Mouse (Mus musculus): Measurements from ENCODE around the gene Sept8. TPM values are rescaled to one million over a fixed set of nuclear protein-coding genes. Genes with fewer than 3 reads are reported as not detected.
A peak's percentile ranks its signal among the peaks of the same experiment; 100 is the strongest.

The Sept8 gene
- polyA plus RNA-seq (2016; fragmentation: Nextera tagmentation; extraction: Ambion mirVana) = 25.1 and 28.4 TPM in 2 replicates

DNA sequence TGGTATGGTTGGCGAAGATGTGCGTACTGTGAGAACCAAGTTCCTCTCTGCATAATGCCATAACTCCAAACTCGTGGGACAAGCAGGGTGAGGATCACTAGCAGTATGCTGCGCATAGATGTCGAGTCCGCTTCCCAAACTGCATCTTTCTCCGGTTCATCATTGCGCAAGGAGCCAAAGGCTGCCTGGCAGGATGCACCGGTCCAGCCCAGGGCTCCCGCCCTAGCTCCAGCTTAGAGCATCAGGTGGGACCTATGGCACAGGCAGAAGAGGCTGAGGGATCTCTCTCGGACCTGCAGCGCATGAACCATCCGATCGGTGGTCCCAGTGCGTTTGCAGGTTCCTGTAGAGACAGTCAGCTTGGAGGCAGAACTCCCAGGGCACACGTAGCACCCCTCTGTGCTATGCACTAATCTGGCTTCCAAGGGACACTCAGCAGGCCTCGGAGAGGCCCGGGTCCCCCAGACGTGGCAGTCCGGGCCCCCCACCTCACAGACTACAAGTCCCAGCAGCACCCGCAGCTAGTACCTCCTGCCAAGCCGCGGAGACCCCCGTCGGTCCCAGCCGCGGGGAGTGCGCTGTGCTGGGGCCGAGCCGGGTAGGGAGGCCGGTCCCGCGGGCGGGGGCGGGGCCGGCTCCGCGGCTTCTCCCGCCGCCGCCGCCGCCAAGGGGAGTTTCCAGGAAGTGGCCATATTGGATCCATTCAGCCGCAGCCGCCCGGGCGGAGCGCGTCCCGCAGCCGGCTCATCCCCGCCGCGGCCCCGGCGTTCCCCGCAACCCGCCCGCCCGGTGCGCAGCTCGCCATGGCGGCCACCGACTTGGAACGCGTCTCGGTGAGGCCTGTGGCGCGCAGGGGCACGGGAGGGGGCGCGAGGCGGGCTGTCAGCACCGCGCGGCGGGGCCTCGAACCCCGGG is at the start of gene Sept8:
TSS of gene Sept8 (plus strand) at position 51 of the 915 bp plus-strand sequence.
- peaks cover 36% of the 10 kb centered on the region for H3K4me1 ChIP-seq (replicated peaks)

DNA sequence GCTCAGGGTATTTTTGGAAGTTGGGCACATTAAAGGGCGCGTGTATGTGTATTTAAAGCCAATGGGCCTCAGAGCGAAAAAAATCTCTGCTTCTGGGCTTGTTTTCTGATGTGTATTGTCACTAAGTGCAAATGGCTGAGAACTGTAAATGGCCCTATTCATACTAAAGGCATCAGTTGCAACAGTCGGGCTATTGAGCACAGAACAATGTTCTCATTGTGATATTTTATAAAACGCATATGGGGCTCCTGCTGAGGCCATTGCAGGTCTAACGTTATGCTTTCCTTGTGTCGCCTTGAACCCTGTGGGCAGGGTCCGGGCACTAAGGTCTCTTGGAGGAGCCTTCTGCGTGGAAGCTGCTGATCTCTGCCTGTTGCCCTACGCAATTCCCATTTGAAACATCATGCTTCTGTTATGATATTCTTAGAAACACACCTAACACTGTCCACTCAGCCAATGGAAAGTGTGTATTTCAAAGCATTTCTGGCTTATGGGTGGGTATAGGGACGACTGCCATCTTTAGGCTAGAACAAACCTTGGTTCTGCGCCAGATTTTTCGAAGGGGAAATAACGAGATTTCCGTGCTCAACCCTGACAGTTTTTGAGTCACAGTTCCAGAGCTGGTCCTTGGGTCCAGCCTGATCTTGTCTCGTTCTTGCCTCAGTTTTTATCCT is 49.6 kb upstream of the Sept8 start:
- no peak overlapping the region for H3K4me3 ChIP-seq
- H3K36me3 ChIP-seq = 0 out of 2 replicates have a peak, but pooled peaks cover 3% of the 10 kb centered on the region
- no peak overlapping the region for H3K27ac ChIP-seq (ENCODE audit: poor library complexity, severe bottlenecking)
- no peak for ATAC-seq (ENCODE audit: insufficient number of reproducible peaks, low FRiP score)
- WGBS = 37% methylated on average over 16 of the region's 16 CpGs
- H3K4me1 ChIP-seq (replicated peaks) = peaks cover 20% of the 10 kb centered on the region
- no peaks in the 10 kb centered on the region; the same call in 1 of the 2 replicates for H3K9me3 ChIP-seq (replicated peaks)
- H3K4me2 ChIP-seq = peak overlapping the region; percentile 64
- H3K27me3 ChIP-seq (replicated peaks) = peaks cover 59% of the 10 kb centered on the region
- H3K9ac ChIP-seq = no peak overlapping the region

More for the DNA sequence above, at the start of gene Sept8:
- peak within 1 kb of the TSS; percentile 45 for H3K27ac ChIP-seq (ENCODE audit: poor library complexity, severe bottlenecking)
- no peaks in the 10 kb centered on the region for H3K9me3 ChIP-seq (replicated peaks)
- H3K4me3 ChIP-seq = peak within 1 kb of the TSS; percentile 91
- ATAC-seq (ENCODE audit: insufficient number of reproducible peaks, low FRiP score) = peak; percentile 73
- H3K27me3 ChIP-seq (replicated peaks) = peaks cover 4% of the 10 kb centered on the region; the same call in 1 of the 2 replicates
- H3K9ac ChIP-seq = peak within 1 kb of the TSS; percentile 91
- 5% methylated on average over 74 of the region's 79 CpGs for WGBS
- H3K4me2 ChIP-seq = peak within 1 kb of the TSS; percentile 89
- no peaks in the 10 kb centered on the region for H3K36me3 ChIP-seq

DNA sequence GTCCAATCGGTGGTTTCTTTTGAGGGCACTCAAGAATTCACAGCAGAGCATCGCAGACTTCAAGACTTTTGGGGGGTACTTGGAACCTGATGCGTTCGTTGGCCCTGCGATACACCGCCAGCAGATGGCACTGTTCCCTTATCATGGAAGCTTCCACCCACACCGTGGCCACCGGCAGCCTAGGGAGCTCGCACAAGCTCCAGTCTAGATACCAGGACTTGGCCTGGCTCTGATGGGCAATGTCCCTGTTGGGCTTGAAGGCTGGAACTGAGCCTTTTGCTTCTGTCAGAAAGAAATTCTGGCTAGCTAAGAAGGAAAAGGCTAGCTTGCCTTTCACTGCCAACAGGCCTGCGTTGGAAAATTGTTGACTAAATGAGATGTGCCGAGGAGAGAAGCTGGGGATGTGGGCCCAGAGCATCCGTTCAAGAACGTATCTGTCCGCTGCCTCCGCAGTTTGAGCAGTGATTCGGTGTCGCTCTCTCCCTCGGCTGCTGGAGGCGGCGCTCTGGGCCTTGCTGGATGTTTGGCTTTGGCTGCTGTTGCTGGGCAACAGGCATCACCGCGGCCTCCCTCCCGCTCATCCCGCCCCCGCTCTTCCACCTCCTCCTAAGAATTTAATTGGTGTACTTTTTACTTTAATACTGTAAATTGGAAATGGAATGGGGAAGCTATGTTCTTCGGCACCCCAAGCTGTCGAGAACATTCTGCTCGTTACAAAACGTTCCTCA is 48.9 kb upstream of the Sept8 start, which contains the start of gene Gm9837:
TSS of gene Gm9837 (minus strand) at position 512 of the 728 bp plus-strand sequence.
- Histone ChIP-seq H3K36me3 (no peaks in the 10 kb centered on the region), H3K4me1 (replicated peaks) (peaks cover 20% of the 10 kb centered on the region), H3K27me3 (replicated peaks) (peaks cover 59% of the 10 kb centered on the region), H3K4me3 (peak within 1 kb of the TSS; percentile 24), H3K9me3 (replicated peaks) (no peaks in the 10 kb centered on the region; the same call in 1 of the 2 replicates), H3K9ac (no peak within 1 kb of the TSS), H3K4me2 (peak within 1 kb of the TSS; percentile 64), H3K27ac (ENCODE audit: poor library complexity, severe bottlenecking) (no peak within 1 kb of the TSS)
- ATAC-seq (ENCODE audit: insufficient number of reproducible peaks, low FRiP score) = 0 out of 2 replicates have a peak, but pooled peaks have one; percentile 70
- WGBS = 4% methylated on average over 29 of the region's 29 CpGs

DNA sequence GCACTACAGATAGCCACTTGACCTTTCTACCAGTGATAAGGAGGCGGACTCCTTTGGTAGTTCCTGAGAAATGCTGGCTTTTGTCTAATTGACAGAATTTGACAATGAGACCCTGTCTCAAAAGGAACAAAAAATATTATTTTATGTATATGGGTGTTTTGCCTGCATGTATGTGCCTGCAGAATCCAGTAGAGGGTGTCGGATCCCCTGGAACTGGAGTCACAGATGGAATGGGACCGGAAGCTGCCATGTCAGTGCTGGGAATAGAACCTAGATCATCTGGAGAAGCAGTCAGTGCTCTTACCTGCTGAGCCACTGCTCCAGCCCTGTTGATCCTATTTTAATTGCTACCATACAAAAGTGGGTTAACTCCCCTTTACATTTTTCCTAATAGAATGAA is 46.3 kb upstream of the Sept8 start:
- no peaks in the 10 kb centered on the region; the same call in 1 of the 2 replicates for H3K9me3 ChIP-seq (replicated peaks)
- no peak overlapping the region for H3K27ac ChIP-seq (ENCODE audit: poor library complexity, severe bottlenecking)
- WGBS = 73% methylated on average over 3 of the region's 3 CpGs
- H3K27me3 ChIP-seq (replicated peaks) = peaks cover 56% of the 10 kb centered on the region
- H3K4me2 ChIP-seq = no peak overlapping the region
- peaks cover 11% of the 10 kb centered on the region for H3K4me1 ChIP-seq (replicated peaks)
- H3K9ac ChIP-seq = no peak overlapping the region
- no peak for ATAC-seq (ENCODE audit: insufficient number of reproducible peaks, low FRiP score)
- H3K36me3 ChIP-seq = no peaks in the 10 kb centered on the region
- H3K4me3 ChIP-seq = no peak overlapping the region

DNA sequence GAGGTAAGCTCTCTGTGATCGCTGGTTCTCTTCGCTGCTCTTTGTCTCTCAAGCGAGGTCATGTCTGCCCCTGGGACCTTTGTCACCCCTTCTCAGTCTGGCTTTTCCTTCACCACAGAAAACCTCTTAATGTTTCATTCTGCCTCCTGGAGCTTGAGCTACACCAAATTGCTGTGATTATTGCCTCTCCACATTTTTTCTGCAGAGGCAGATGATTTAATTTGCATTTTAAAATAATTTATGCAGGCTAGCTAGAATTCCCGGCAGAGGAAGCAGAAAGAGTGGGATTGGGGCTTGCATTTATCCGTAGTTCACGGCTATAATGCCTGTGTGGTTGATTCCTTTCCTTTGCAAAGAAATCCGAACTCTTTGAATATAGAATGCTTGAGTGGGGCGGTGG is 43.4 kb upstream of the Sept8 start:
- WGBS = 30% methylated on average over 8 of the region's 8 CpGs
- no peak overlapping the region for H3K4me3 ChIP-seq
- H3K27me3 ChIP-seq (replicated peaks) = peaks cover 80% of the 10 kb centered on the region
- H3K9me3 ChIP-seq (replicated peaks) = no peaks in the 10 kb centered on the region; the same call in 1 of the 2 replicates
- no peaks in the 10 kb centered on the region for H3K36me3 ChIP-seq
- H3K27ac ChIP-seq (ENCODE audit: poor library complexity, severe bottlenecking) = no peak overlapping the region
- H3K4me2 ChIP-seq = no peak overlapping the region
- no peak overlapping the region for H3K9ac ChIP-seq
- ATAC-seq (ENCODE audit: insufficient number of reproducible peaks, low FRiP score) = no peak
- peaks cover 23% of the 10 kb centered on the region for H3K4me1 ChIP-seq (replicated peaks)

DNA sequence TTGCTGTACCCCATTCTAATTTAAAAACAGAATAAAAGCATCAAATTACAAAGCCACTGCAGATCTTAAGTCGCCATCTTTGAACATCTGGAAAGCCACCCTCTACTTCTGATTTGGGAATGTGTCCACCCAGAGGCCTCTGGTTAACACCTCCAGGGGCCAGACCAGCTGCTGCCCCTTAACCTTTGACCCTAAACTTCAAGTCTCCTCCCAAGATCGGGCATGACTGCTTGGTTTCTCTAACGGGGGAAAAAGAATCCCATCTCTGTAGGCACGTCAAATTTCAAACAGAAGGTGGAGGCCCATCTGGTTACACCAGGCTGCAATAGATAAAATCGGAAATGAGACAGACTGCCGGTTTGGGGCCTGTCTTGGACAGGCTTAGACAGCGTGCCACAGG is 41.2 kb upstream of the Sept8 start:
- Histone ChIP-seq H3K4me2 (peak overlapping the region; percentile 88; the same call in 1 of the 2 replicates), H3K36me3 (no peaks in the 10 kb centered on the region), H3K4me1 (replicated peaks) (peaks cover 19% of the 10 kb centered on the region), H3K4me3 (0 out of 2 replicates have a peak overlapping the region, but pooled peaks have one; percentile 55), H3K9ac (no peak overlapping the region), H3K9me3 (replicated peaks) (no peaks in the 10 kb centered on the region; the same call in 1 of the 2 replicates), H3K27ac (ENCODE audit: poor library complexity, severe bottlenecking) (no peak overlapping the region), H3K27me3 (replicated peaks) (peaks cover 77% of the 10 kb centered on the region)
- WGBS = 53% methylated on average over 7 of the region's 7 CpGs
- ATAC-seq (ENCODE audit: insufficient number of reproducible peaks, low FRiP score) = no peak

DNA sequence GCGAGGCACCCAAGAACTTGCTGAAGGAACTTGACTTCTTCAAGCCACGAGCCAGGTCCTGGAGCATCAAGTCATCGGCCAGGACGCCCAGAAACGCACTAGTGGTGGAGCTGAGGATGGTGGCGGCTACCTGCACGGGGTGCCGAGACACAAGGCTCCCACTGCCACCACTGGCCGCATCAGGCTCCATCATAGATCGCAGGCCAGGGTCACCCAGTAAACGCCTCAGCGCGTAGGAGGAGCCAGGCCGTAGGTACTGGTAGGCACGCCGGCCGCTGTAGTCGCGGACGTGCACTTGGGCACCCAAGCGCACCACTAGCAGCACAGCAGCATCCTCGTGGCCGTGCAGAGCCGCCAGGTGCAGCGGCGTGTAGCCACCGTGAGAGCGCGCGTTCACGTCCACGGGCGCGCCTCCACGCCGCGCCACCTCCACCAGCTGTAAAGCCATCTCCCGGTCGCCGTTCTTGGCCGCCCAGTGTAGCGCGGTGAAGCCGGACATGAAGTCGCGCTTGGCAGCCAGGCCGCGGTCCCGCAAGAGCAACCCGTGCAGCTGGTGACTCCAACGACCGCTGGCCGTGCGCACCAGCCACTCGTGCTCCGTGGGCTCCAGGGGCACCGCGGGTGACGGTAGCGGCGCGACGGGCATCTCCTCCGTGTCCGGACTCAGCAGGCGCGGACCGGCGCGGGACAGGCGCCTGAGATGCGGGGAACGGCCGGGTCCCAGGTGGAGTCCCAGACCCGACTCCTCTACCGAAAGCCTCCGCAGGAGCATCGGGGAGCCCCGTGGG is 40.5 kb upstream of the Sept8 start:
- H3K9ac ChIP-seq = peak overlapping the region; percentile 54
- no peak overlapping the region for H3K27ac ChIP-seq (ENCODE audit: poor library complexity, severe bottlenecking)
- H3K9me3 ChIP-seq (replicated peaks) = no peaks in the 10 kb centered on the region; the same call in 1 of the 2 replicates
- peak overlapping the region; percentile 55 for H3K4me3 ChIP-seq
- WGBS = 5% methylated on average over 79 of the region's 79 CpGs
- no peaks in the 10 kb centered on the region for H3K36me3 ChIP-seq
- peak; percentile 46; the same call in 1 of the 2 replicates for ATAC-seq (ENCODE audit: insufficient number of reproducible peaks, low FRiP score)
- H3K4me2 ChIP-seq = peak overlapping the region; percentile 88
- peaks cover 19% of the 10 kb centered on the region for H3K4me1 ChIP-seq (replicated peaks)
- peaks cover 72% of the 10 kb centered on the region for H3K27me3 ChIP-seq (replicated peaks)

DNA sequence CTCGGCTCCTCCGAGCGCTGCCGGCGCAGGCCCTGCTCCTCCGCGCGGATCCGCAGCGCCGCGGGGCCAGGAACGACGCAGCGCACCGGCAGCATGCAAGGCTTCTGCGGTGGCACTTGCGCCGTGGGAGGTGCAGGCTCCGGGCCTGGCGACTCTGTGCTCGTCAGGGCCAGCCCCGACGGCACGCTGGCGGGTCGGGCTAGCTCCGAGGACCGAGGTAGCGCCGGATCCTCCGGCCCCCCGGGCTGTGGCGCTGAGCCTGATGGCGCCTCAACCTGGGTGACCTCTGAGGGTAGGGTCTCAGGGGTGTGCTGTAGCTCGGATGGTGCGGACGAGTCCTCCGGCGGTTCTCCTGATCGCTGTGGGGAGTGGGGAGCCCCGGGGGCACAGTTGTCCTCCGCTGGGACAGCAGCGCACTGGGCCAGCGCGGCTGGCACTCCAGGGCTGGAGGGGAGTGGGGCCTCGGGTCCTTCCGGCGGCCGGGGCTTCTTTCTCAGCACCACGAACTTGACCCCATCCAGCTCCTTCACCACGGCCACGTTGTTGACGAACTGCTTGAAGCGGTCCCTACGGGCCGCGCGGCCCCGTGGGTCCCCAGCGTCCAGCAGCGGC is 39.8 kb upstream of the Sept8 start:
- peak overlapping the region; percentile 55 for H3K4me3 ChIP-seq
- H3K4me2 ChIP-seq = peak overlapping the region; percentile 88
- peaks cover 65% of the 10 kb centered on the region for H3K27me3 ChIP-seq (replicated peaks)
- H3K27ac ChIP-seq (ENCODE audit: poor library complexity, severe bottlenecking) = no peak overlapping the region
- no peaks in the 10 kb centered on the region for H3K9me3 ChIP-seq (replicated peaks)
- H3K36me3 ChIP-seq = no peaks in the 10 kb centered on the region
- H3K4me1 ChIP-seq (replicated peaks) = peaks cover 19% of the 10 kb centered on the region
- H3K9ac ChIP-seq = peak overlapping the region; percentile 54
- peak; percentile 35; the same call in 1 of the 2 replicates for ATAC-seq (ENCODE audit: insufficient number of reproducible peaks, low FRiP score)
- WGBS = under 1% methylated on average over 62 of the region's 62 CpGs

DNA sequence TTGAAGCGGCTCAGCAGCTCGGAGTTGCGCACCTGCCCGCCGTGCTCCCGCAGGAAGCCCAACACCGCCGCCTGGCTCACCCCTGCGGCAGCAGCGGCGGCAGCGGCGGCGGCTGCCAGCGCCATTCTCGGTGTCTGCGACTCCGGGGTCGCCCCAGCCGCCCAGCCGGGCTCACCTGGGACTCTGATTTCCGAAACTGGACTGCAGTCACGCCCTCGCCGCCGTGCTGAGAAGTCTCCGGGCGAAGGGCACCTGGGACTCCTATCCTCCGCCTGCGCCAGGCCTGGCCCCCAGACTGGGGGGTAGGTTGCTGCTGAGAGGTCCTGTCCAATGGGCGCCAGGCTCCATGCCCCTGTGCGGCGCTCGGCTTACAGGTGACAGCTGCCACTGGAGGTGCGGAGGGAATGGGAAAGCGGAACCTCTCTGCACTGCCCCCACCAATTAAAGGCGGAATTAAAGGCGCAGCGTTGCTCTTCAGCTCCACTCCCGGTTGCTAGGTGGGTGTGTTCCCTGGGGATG is 39.2 kb upstream of the Sept8 start, which contains the start of the genes Gm9945 and Sowaha:
TSS of gene Gm9945 (plus strand) at position 384 of the 519 bp plus-strand sequence.
TSS of gene Sowaha (minus strand) at position 492 of the 519 bp plus-strand sequence.
- Histone ChIP-seq H3K27ac (ENCODE audit: poor library complexity, severe bottlenecking) (no peak within 1 kb of the TSS), H3K27me3 (replicated peaks) (peaks cover 59% of the 10 kb centered on the region), H3K4me2 (peak within 1 kb of the TSS; percentile 88), H3K36me3 (no peaks in the 10 kb centered on the region), H3K9ac (peak within 1 kb of the TSS; percentile 54), H3K9me3 (replicated peaks) (no peaks in the 10 kb centered on the region), H3K4me1 (replicated peaks) (peaks cover 19% of the 10 kb centered on the region), H3K4me3 (peak within 1 kb of the TSS; percentile 55)
- ATAC-seq (ENCODE audit: insufficient number of reproducible peaks, low FRiP score) = peak; percentile 33
- 4% methylated on average over 40 of the region's 40 CpGs for WGBS
